Mouse (Mus musculus): ENCODE measurements around the gene Ogfod1.

DNA sequence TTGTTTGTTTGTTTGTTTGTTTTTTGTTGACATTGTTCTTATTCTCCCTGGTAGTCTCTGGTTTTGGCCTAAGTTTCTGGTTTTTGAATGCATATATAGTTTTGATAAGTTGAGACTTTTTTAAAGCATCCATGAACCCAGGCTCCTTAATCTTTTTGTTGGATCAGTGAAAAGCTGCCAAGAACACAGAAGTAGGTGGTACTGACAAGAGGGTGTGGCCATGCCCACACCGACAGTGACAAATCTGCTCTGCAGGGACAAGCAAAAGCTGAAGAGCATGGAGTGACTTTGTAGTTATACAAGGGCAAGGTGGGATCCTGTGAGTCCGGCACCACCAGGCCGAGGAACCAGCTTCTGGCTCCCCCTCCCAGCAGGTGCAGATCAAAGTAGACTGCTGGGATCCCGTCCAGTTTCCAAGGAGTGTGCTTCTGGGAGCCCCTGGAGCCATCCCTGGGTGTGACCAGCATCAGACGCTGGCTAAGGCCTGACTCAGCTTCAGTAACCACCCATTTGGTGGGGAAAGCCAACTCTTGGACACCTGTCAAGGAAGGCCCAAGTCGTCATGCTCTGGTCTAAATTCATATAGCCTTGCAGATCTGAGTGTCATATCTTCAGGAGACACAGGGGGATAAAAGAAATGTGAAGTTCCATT lies 73.7 kb downstream of the Ogfod1 start:
- TF ChIP-seq POLR2A (IDR thresholded peaks at IDR 0.05; ENCODE audit: extremely low read depth, insufficient read depth, low read length) (no peak), CTCF (IDR thresholded peaks at IDR 0.05; ENCODE audit: low read depth, low read length) (no peak)
